Mouse (Mus musculus) ovary, adult 2 months (tissue): ENCODE measurements around the gene Slk. TPM values are rescaled to one million over a fixed set of nuclear protein-coding genes. Genes with fewer than 3 reads are reported as not detected.

Experiments used
- polyA plus RNA-seq: library from polyadenylated mRNA; depleted of rRNA; stranded (reverse); fragments of >200 nt; gene quantifications from 2 replicates; pipeline ENCODE4 v1.2.3, GENCODE M21; 2012; rRNA removed

Gene Slk
- 5.4 and 6.8 TPM in 2 replicates for polyA plus RNA-seq

GRCm38 (mm10) chr19:47579225-47579787 is at the start of gene Slk:
Gene Slk, plus strand, starts transcription at chr19:47579678.

GRCm38 (mm10) chr19:47537300-47537792 is 42.1 kb upstream of the Slk start, which contains the start of gene Stn1:
Gene Stn1, minus strand, starts transcription at chr19:47537507.

GRCm38 (mm10) chr19:47691994-47692393 is 112.5 kb downstream of the Slk start, which contains the start of gene Col17a1:
Gene Col17a1, minus strand, starts transcription at chr19:47692094.

Other genes starting within 250 kb of the Slk start
- 52.5 and 56.8 TPM in 2 replicates for gene Sh3pxd2a, start 115.3 kb upstream of the Slk start, polyA plus RNA-seq
- gene Stn1, start 42.2 kb upstream of the Slk start, polyA plus RNA-seq = 28.9 and 31.7 TPM in 2 replicates
- 1.6 and 2.2 TPM in 2 replicates for gene Col17a1, start 112.4 kb downstream of the Slk start, polyA plus RNA-seq
- 28.0 and 70.4 TPM in 2 replicates for gene Sfr1, start 152.0 kb downstream of the Slk start, polyA plus RNA-seq